Mouse (Mus musculus): ENCODE measurements around the gene Lao1. TPM values are rescaled to one million over a fixed set of nuclear protein-coding genes. Genes with fewer than 3 reads are reported as not detected.

The Lao1 gene
- polyA plus RNA-seq, 1 experiment = 0.13 TPM

GRCm38 (mm10) chr4:119004613-119005339 lies 43.4 kb downstream of the Lao1 start:
- H3K4me1 ChIP-seq (ENCODE audit: control insufficient read depth, insufficient read depth, low read length) = peaks cover 8% of the 10 kb centered on the region
- H3K27me3 ChIP-seq (ENCODE audit: control insufficient read depth, insufficient read depth, low read length) = no peaks in the 10 kb centered on the region
- no peak overlapping the region for H3K27ac ChIP-seq (ENCODE audit: insufficient read depth, low read length)
- DNase-seq = peak; percentile 69 to 86
- WGBS = 45% methylated on average over 7 of the region's 7 CpGs
- H3K4me3 ChIP-seq (replicated peaks; ENCODE audit: insufficient read depth, low read depth, low read length) = no peak overlapping the region
- TF ChIP-seq POLR2A (IDR thresholded peaks at IDR 0.05; ENCODE audit: borderline replicate concordance, insufficient read depth, low read length) (no peak), CTCF (IDR thresholded peaks at IDR 0.05; ENCODE audit: borderline replicate concordance, insufficient read depth, low read depth, low read length) (peak; percentile 93)

GRCm38 (mm10) chr4:119007602-119008001 lies 46.2 kb downstream of the Lao1 start:
- Histone ChIP-seq H3K27me3 (ENCODE audit: control insufficient read depth, insufficient read depth, low read length) (no peaks in the 10 kb centered on the region), H3K4me1 (ENCODE audit: control insufficient read depth, insufficient read depth, low read length) (peaks cover 8% of the 10 kb centered on the region), H3K4me3 (replicated peaks; ENCODE audit: insufficient read depth, low read depth, low read length) (no peak overlapping the region), H3K27ac (ENCODE audit: insufficient read depth, low read length) (no peak overlapping the region)
- DNase-seq = no peak
- WGBS = 87% methylated on average over 6 of the region's 6 CpGs
- TF ChIP-seq POLR2A (IDR thresholded peaks at IDR 0.05; ENCODE audit: borderline replicate concordance, insufficient read depth, low read length) = no peak
- no peak for TF ChIP-seq CTCF (IDR thresholded peaks at IDR 0.05; ENCODE audit: borderline replicate concordance, insufficient read depth, low read depth, low read length)

DNA sequence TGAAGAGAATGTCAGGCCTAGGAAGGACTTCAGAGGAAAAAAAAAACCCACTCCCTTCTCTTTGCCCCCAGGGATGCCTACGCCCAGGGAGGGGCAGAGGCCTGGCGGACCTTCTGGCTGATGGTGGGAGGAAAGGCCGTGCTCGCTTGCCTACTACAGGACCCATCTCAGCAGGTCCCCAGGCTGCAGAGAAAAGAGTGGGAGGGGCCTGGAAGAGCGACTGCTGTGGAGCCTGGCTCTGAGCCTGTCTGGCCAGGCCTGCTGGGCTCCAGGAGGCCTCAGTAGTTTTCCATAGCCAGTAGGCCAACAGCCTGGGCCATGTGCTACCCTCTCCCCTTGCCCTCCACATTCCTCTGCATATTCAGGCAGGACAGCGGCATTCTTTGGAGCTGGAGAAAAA lies 47.1 kb downstream of the Lao1 start:
- WGBS = 17% methylated on average over 6 of the region's 6 CpGs
- TF ChIP-seq CTCF (IDR thresholded peaks at IDR 0.05; ENCODE audit: borderline replicate concordance, insufficient read depth, low read depth, low read length) = no peak
- no peak for TF ChIP-seq POLR2A (IDR thresholded peaks at IDR 0.05; ENCODE audit: borderline replicate concordance, insufficient read depth, low read length)
- Histone ChIP-seq H3K27me3 (ENCODE audit: control insufficient read depth, insufficient read depth, low read length) (no peaks in the 10 kb centered on the region), H3K27ac (ENCODE audit: insufficient read depth, low read length) (peak overlapping the region; percentile 9; the same call in 1 of the 2 replicates), H3K4me1 (ENCODE audit: control insufficient read depth, insufficient read depth, low read length) (peaks cover 8% of the 10 kb centered on the region), H3K4me3 (replicated peaks; ENCODE audit: insufficient read depth, low read depth, low read length) (no peak overlapping the region)
- peak; percentile 56 to 70 for DNase-seq

DNA sequence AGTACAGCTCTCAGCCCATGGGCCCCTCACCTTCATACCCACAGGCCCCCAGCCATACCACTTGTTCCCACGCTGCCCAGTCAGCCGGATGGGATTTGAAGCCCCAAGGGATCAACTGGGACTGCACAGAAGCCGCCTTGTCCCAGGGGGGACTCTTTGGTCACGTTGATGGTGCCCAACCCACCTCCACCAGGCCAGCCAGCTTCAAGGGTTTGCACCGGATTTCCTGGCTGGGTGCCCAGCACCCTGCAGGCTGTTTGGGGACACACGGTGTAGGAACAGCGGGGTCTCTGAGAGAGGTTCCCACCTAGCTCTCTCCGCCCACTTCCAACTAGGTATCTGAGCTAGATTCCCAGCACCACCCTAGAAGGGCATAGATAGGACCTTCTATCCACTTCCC lies 48.4 kb downstream of the Lao1 start:
- no peaks in the 10 kb centered on the region for H3K27me3 ChIP-seq (ENCODE audit: control insufficient read depth, insufficient read depth, low read length)
- no peak overlapping the region for H3K4me3 ChIP-seq (replicated peaks; ENCODE audit: insufficient read depth, low read depth, low read length)
- TF ChIP-seq CTCF (IDR thresholded peaks at IDR 0.05; ENCODE audit: borderline replicate concordance, insufficient read depth, low read depth, low read length) = no peak
- no peak for TF ChIP-seq POLR2A (IDR thresholded peaks at IDR 0.05; ENCODE audit: borderline replicate concordance, insufficient read depth, low read length)
- WGBS = 55% methylated on average over 8 of the region's 8 CpGs
- DNase-seq = no peak
- no peak overlapping the region for H3K27ac ChIP-seq (ENCODE audit: insufficient read depth, low read length)
- H3K4me1 ChIP-seq (ENCODE audit: control insufficient read depth, insufficient read depth, low read length) = peaks cover 8% of the 10 kb centered on the region

DNA sequence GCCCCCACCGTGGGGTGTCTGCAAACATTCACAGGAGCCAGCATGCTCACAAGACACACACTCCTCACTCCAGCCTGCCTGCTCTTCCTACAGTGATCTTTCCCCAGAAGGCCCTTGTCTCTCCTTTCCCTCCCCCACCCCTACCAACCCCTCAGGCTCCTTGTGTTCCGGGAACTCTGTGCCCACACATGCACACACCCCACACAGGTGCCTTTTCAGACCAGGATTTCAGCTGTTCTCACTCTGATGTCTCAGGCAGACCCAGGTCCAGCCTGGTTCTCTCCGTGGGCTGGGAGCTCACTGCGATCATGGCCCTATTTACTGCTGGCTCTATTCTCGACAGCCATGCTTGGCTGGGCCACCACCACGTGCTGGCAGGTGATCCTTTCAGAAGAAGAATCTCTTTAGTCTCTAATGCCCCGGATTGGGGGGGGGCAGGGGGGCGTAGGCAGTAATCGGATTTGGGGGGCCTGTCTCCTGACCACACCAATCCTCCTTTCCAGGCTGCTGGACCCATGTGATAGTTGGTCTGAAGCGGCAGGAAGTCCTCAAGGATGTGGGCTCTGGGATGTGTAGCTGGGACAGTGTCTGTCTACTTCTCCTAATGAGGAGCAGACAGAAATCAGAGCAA lies 49.8 kb downstream of the Lao1 start:
- 50% methylated on average over 10 of the region's 10 CpGs for WGBS
- TF ChIP-seq POLR2A (IDR thresholded peaks at IDR 0.05; ENCODE audit: borderline replicate concordance, insufficient read depth, low read length) = no peak
- no peak for TF ChIP-seq CTCF (IDR thresholded peaks at IDR 0.05; ENCODE audit: borderline replicate concordance, insufficient read depth, low read depth, low read length)
- DNase-seq = no peak
- Histone ChIP-seq H3K4me3 (replicated peaks; ENCODE audit: insufficient read depth, low read depth, low read length) (no peak overlapping the region), H3K27me3 (ENCODE audit: control insufficient read depth, insufficient read depth, low read length) (no peaks in the 10 kb centered on the region), H3K27ac (ENCODE audit: insufficient read depth, low read length) (no peak overlapping the region), H3K4me1 (ENCODE audit: control insufficient read depth, insufficient read depth, low read length) (peaks cover 8% of the 10 kb centered on the region)

- DNase-seq = no peak
- TF ChIP-seq POLR2A (IDR thresholded peaks at IDR 0.05; ENCODE audit: borderline replicate concordance, insufficient read depth, low read length) = no peak
- Histone ChIP-seq H3K27me3 (ENCODE audit: control insufficient read depth, insufficient read depth, low read length) (no peaks in the 10 kb centered on the region), H3K4me3 (replicated peaks; ENCODE audit: insufficient read depth, low read depth, low read length) (no peak overlapping the region), H3K4me1 (ENCODE audit: control insufficient read depth, insufficient read depth, low read length) (peaks cover 8% of the 10 kb centered on the region), H3K27ac (ENCODE audit: insufficient read depth, low read length) (no peak overlapping the region)
- WGBS = 37% methylated on average over 5 of the region's 5 CpGs
Measured at GRCm38 (mm10) chr4:119013031-119013430, 51.7 kb downstream of the Lao1 start.

GRCm38 (mm10) chr4:119014997-119015396 lies 53.6 kb downstream of the Lao1 start:
- Histone ChIP-seq H3K4me1 (ENCODE audit: control insufficient read depth, insufficient read depth, low read length) (no peaks in the 10 kb centered on the region), H3K27me3 (ENCODE audit: control insufficient read depth, insufficient read depth, low read length) (no peaks in the 10 kb centered on the region), H3K4me3 (replicated peaks; ENCODE audit: insufficient read depth, low read depth, low read length) (no peak overlapping the region), H3K27ac (ENCODE audit: insufficient read depth, low read length) (no peak overlapping the region)
- TF ChIP-seq POLR2A (IDR thresholded peaks at IDR 0.05; ENCODE audit: borderline replicate concordance, insufficient read depth, low read length) = no peak
- TF ChIP-seq CTCF (IDR thresholded peaks at IDR 0.05; ENCODE audit: borderline replicate concordance, insufficient read depth, low read depth, low read length) = no peak
- DNase-seq = no peak

- no peak for TF ChIP-seq POLR2A (IDR thresholded peaks at IDR 0.05; ENCODE audit: borderline replicate concordance, insufficient read depth, low read length)
- no peak for TF ChIP-seq CTCF (IDR thresholded peaks at IDR 0.05; ENCODE audit: borderline replicate concordance, insufficient read depth, low read depth, low read length)
- 56% methylated on average over 6 of the region's 6 CpGs for whole genome bisulfite sequencing
- DNase-seq = no peak
- Histone ChIP-seq H3K4me1 (ENCODE audit: control insufficient read depth, insufficient read depth, low read length) (no peaks in the 10 kb centered on the region), H3K27me3 (ENCODE audit: control insufficient read depth, insufficient read depth, low read length) (no peaks in the 10 kb centered on the region), H3K4me3 (replicated peaks; ENCODE audit: insufficient read depth, low read depth, low read length) (no peak overlapping the region), H3K27ac (ENCODE audit: insufficient read depth, low read length) (no peak overlapping the region)
Measured at GRCm38 (mm10) chr4:119015557-119015956, 54.2 kb downstream of the Lao1 start.
